ENCODE assay signal across 15 mouse cellular contexts in the genomic region with DNA sequence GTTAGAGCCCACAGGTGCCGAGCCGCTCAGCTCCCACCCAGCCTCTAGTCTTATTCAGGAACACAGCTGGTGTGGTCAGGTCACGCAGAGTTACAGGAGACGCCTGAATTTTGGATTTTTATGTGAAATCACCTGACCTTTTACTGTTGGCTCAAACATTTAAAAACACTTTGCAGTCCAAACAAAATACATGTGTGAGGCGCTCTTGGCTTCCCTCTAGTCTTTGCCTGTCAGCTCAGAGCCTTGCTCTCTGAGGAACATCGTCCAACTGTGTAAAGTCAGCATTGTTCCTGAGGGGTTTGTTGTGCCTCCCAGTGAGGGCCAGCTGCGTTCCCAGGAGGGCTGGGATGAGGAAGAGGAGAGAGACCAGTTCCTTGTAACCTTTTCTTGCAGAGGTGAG. TPM values are rescaled to one million over a fixed set of nuclear protein-coding genes. Genes with fewer than 3 reads are reported as not detected.
DNase-seq lines count a peak whose midpoint lies in the region; ATAC-seq and TF ChIP-seq lines count a peak whose summit lies in the region.
"Had no signal": no experiment of that assay in that cellular context is flagged by ENCODE, and none has a peak within 500 bp of the region (broad histone marks: within the 10 kb centered on the region; RNA-seq: fewer than 3 reads in every experiment).

No protein-coding gene starts in this region.

- WGBS in forebrain, embryonic 15.5 days: 66% methylated on average over 7 of the region's 7 CpGs
- WGBS in forebrain, embryonic 16.5 days: 60% methylated on average over 7 of the region's 7 CpGs
- 45% methylated on average over 7 of the region's 7 CpGs for WGBS in kidney, postnatal 0 days
- WGBS in embryonic facial prominence, embryonic 13.5 days: 66% methylated on average over 7 of the region's 7 CpGs
- 45% methylated on average over 7 of the region's 7 CpGs for WGBS in limb, embryonic 13.5 days

- ATAC-seq in forebrain, embryonic 15.5 days (replicated peaks): no peak
- ATAC-seq in forebrain, embryonic 16.5 days: no peak
- no peak for ATAC-seq in kidney, postnatal 0 days (replicated peaks; ENCODE audit: low FRiP score, low read depth)
- no peak for ATAC-seq in embryonic facial prominence, embryonic 13.5 days (ENCODE audit: insufficient number of reproducible peaks, insufficient read depth, low FRiP score, low TSS enrichment, low read depth)
- ATAC-seq in limb, embryonic 13.5 days (ENCODE audit: low FRiP score, low read depth): no peak

- no peak overlapping the region for H3K4me3 ChIP-seq in forebrain, embryonic 15.5 days
- H3K4me3 ChIP-seq in forebrain, embryonic 16.5 days (replicated peaks; ENCODE audit: low read length): no peak overlapping the region
- H3K4me3 ChIP-seq in kidney, postnatal 0 days (replicated peaks; ENCODE audit: low read depth, low read length): no peak overlapping the region
- no peak overlapping the region for H3K4me3 ChIP-seq in embryonic facial prominence, embryonic 13.5 days
- H3K4me3 ChIP-seq in limb, embryonic 13.5 days: no peak overlapping the region
- H3K4me3 ChIP-seq: embryonic facial prominence, embryonic 12.5 days; myocyte had no signal

- intact Hi-C loops in left cerebral cortex, postnatal 36 days (cut with DNase I): no loop called here

- peak; percentile 71 for DNase-seq in kidney, postnatal 0 days (ENCODE audit: low spot score)
- DNase-seq in kidney, adult 9 months: no peak
- DNase-seq in c-Kit-positive CD71-positive TER-119-positive erythroid progenitor cells, embryonic 14.5 days (ENCODE audit: low spot score): no peak
- DNase-seq in left cerebral cortex, postnatal 36 days (ENCODE audit: low spot score in 2 of 2): no peak
- DNase-seq: kidney, adult 8-10 months; lung, postnatal 4 days had no signal

- no peaks in the 10 kb centered on the region for H3K36me3 ChIP-seq in forebrain, embryonic 15.5 days
- no peaks in the 10 kb centered on the region for H3K36me3 ChIP-seq in forebrain, embryonic 16.5 days (ENCODE audit: control insufficient read depth, insufficient read depth)
- no peaks in the 10 kb centered on the region for H3K36me3 ChIP-seq in kidney, postnatal 0 days (ENCODE audit: insufficient read depth, low read length)
- H3K36me3 ChIP-seq in embryonic facial prominence, embryonic 13.5 days: no peaks in the 10 kb centered on the region
- no peaks in the 10 kb centered on the region for H3K36me3 ChIP-seq in limb, embryonic 13.5 days
- H3K36me3 ChIP-seq: embryonic facial prominence, embryonic 12.5 days had no signal

- no peak overlapping the region for H3K4me2 ChIP-seq in forebrain, embryonic 15.5 days (replicated peaks)
- H3K4me2 ChIP-seq in forebrain, embryonic 16.5 days (ENCODE audit: low read length): no peak overlapping the region
- no peak overlapping the region for H3K4me2 ChIP-seq in kidney, postnatal 0 days (ENCODE audit: low read length)
- H3K4me2 ChIP-seq in embryonic facial prominence, embryonic 13.5 days: no peak overlapping the region
- 0 out of 2 replicates have a peak overlapping the region, but pooled peaks have one; percentile 1 for H3K4me2 ChIP-seq in limb, embryonic 13.5 days (replicated peaks)
- H3K4me2 ChIP-seq: embryonic facial prominence, embryonic 12.5 days had no signal

- H3K27ac ChIP-seq in forebrain, embryonic 15.5 days (replicated peaks): 0 out of 2 replicates have a peak overlapping the region, but pooled peaks have one; percentile 21
- no peak overlapping the region for H3K27ac ChIP-seq in forebrain, embryonic 16.5 days (ENCODE audit: low read length)
- no peak overlapping the region for H3K27ac ChIP-seq in kidney, postnatal 0 days
- peak overlapping the region; percentile 13; the same call in 1 of the 2 replicates for H3K27ac ChIP-seq in embryonic facial prominence, embryonic 13.5 days
- H3K27ac ChIP-seq in limb, embryonic 13.5 days: no peak overlapping the region; the same call in 1 of the 2 replicates
- H3K27ac ChIP-seq: embryonic facial prominence, embryonic 12.5 days; liver, embryonic 14.5 days had no signal

- peaks cover 82% of the 10 kb centered on the region for H3K4me1 ChIP-seq in forebrain, embryonic 15.5 days
- peaks cover 60% of the 10 kb centered on the region for H3K4me1 ChIP-seq in forebrain, embryonic 16.5 days (replicated peaks; ENCODE audit: control insufficient read depth, insufficient read depth, low read length)
- peaks cover 35% of the 10 kb centered on the region for H3K4me1 ChIP-seq in kidney, postnatal 0 days (replicated peaks; ENCODE audit: insufficient read depth, low read length)
- peaks cover 92% of the 10 kb centered on the region for H3K4me1 ChIP-seq in embryonic facial prominence, embryonic 13.5 days
- H3K4me1 ChIP-seq in limb, embryonic 13.5 days: peaks cover 82% of the 10 kb centered on the region

- no peaks in the 10 kb centered on the region for H3K27me3 ChIP-seq in forebrain, embryonic 15.5 days
- no peaks in the 10 kb centered on the region for H3K27me3 ChIP-seq in forebrain, embryonic 16.5 days (replicated peaks; ENCODE audit: control insufficient read depth, insufficient read depth, low read length)
- H3K27me3 ChIP-seq in kidney, postnatal 0 days (ENCODE audit: insufficient read depth, low read length): no peaks in the 10 kb centered on the region
- no peaks in the 10 kb centered on the region for H3K27me3 ChIP-seq in embryonic facial prominence, embryonic 13.5 days
- no peaks in the 10 kb centered on the region for H3K27me3 ChIP-seq in limb, embryonic 13.5 days
- H3K27me3 ChIP-seq: embryonic facial prominence, embryonic 12.5 days had no signal

- TF ChIP-seq CTCF in kidney, postnatal 0 days (IDR thresholded peaks at IDR 0.05; ENCODE audit: low read depth): no peak

- no peak overlapping the region for H3K9ac ChIP-seq in forebrain, embryonic 15.5 days (replicated peaks)
- no peak overlapping the region for H3K9ac ChIP-seq in forebrain, embryonic 16.5 days (replicated peaks; ENCODE audit: low read depth, low read length)
- no peak overlapping the region for H3K9ac ChIP-seq in kidney, postnatal 0 days (ENCODE audit: low read depth, low read length)
- peak overlapping the region; percentile 57; the same call in 1 of the 2 replicates for H3K9ac ChIP-seq in embryonic facial prominence, embryonic 13.5 days
- no peak overlapping the region for H3K9ac ChIP-seq in limb, embryonic 13.5 days
- H3K9ac ChIP-seq: embryonic facial prominence, embryonic 12.5 days; liver, embryonic 14.5 days had no signal

- H3K9me3 ChIP-seq in forebrain, embryonic 15.5 days: no peaks in the 10 kb centered on the region
- no peaks in the 10 kb centered on the region for H3K9me3 ChIP-seq in forebrain, embryonic 16.5 days (ENCODE audit: control insufficient read depth, low read length)
- no peaks in the 10 kb centered on the region for H3K9me3 ChIP-seq in kidney, postnatal 0 days (replicated peaks; ENCODE audit: low read length)
- H3K9me3 ChIP-seq in embryonic facial prominence, embryonic 13.5 days: no peaks in the 10 kb centered on the region
- no peaks in the 10 kb centered on the region for H3K9me3 ChIP-seq in limb, embryonic 13.5 days
- H3K9me3 ChIP-seq: embryonic facial prominence, embryonic 12.5 days had no signal

RNA-seq across cellular contexts. Expression of gene Ralgds, which starts 17.4 kb away (rescaled TPM):
- 84.6 and 87.8 TPM in 2 replicates for polyA plus RNA-seq in forebrain, embryonic 15.5 days (2015; fragmentation: Nextera tagmentation; extraction: Ambion mirVana)
- 83.5 and 83.7 TPM in 2 replicates for polyA plus RNA-seq in forebrain, embryonic 16.5 days (2015; fragmentation: Nextera tagmentation; extraction: Ambion mirVana)
- 16.0 and 18.1 TPM in 2 replicates for polyA plus RNA-seq in kidney, postnatal 0 days (2015; fragmentation: Nextera tagmentation; extraction: Ambion mirVana)
- 56.9 and 61.3 TPM in 2 replicates for polyA plus RNA-seq in embryonic facial prominence, embryonic 13.5 days (2015; fragmentation: Nextera tagmentation; extraction: Ambion mirVana)
- 45.1 and 53.8 TPM in 2 replicates for polyA plus RNA-seq in limb, embryonic 13.5 days (2015; fragmentation: Nextera tagmentation; extraction: Ambion mirVana)
- total RNA-seq in left cerebral cortex, postnatal 36 days (2021): 10 to 100 TPM; 82.7 to 82.8 TPM

RNA-seq across cellular contexts. Expression of gene Gm10134, which starts 24.4 kb away (rescaled TPM):
- polyA plus RNA-seq in forebrain, embryonic 15.5 days (2015; fragmentation: Nextera tagmentation; extraction: Ambion mirVana): 0.60 and 0.92 TPM in 2 replicates
- 1.8 and 2.4 TPM in 2 replicates for polyA plus RNA-seq in forebrain, embryonic 16.5 days (2015; fragmentation: Nextera tagmentation; extraction: Ambion mirVana)
- polyA plus RNA-seq in kidney, postnatal 0 days (2015; fragmentation: Nextera tagmentation; extraction: Ambion mirVana): 10.2 and 11.1 TPM in 2 replicates
- 1.4 TPM in 1 of 2 replicates, not detected in the other for polyA plus RNA-seq in embryonic facial prominence, embryonic 13.5 days (2015; fragmentation: Nextera tagmentation; extraction: Ambion mirVana)
- 1.4 and 2.5 TPM in 2 replicates for polyA plus RNA-seq in limb, embryonic 13.5 days (2015; fragmentation: Nextera tagmentation; extraction: Ambion mirVana)
- 1 to 10 TPM; 1.7 TPM for total RNA-seq in left cerebral cortex, postnatal 36 days (2021)
- polyA plus RNA-seq: liver, embryonic 14.5 days; myocyte had no signal

RNA-seq across cellular contexts. Expression of gene Cel, which starts 32.9 kb away (rescaled TPM):
- polyA plus RNA-seq in forebrain, embryonic 15.5 days (2015; fragmentation: Nextera tagmentation; extraction: Ambion mirVana): 0.10 TPM in 1 of 2 replicates, not detected in the other
- polyA plus RNA-seq in forebrain, embryonic 16.5 days (2015; fragmentation: Nextera tagmentation; extraction: Ambion mirVana): not detected in 2 replicates
- polyA plus RNA-seq in kidney, postnatal 0 days (2015; fragmentation: Nextera tagmentation; extraction: Ambion mirVana): not detected in 2 replicates
- polyA plus RNA-seq in embryonic facial prominence, embryonic 13.5 days (2015; fragmentation: Nextera tagmentation; extraction: Ambion mirVana): 0.17 TPM in 1 of 2 replicates, not detected in the other
- polyA plus RNA-seq in limb, embryonic 13.5 days (2015; fragmentation: Nextera tagmentation; extraction: Ambion mirVana): 0.11 TPM in 1 of 2 replicates, not detected in the other
- not detected for total RNA-seq in left cerebral cortex, postnatal 36 days (2021)
- total RNA-seq: ES-E14 had no signal
- polyA plus RNA-seq: embryonic facial prominence, embryonic 12.5 days; heart, postnatal 0 days; myocyte had no signal

RNA-seq across cellular contexts. Expression of gene Gbgt1, which starts 33.6 kb away (rescaled TPM):
- 0.50 and 0.68 TPM in 2 replicates for polyA plus RNA-seq in forebrain, embryonic 15.5 days (2015; fragmentation: Nextera tagmentation; extraction: Ambion mirVana)
- 0.51 and 1.2 TPM in 2 replicates for polyA plus RNA-seq in forebrain, embryonic 16.5 days (2015; fragmentation: Nextera tagmentation; extraction: Ambion mirVana)
- 2.4 and 3.8 TPM in 2 replicates for polyA plus RNA-seq in kidney, postnatal 0 days (2015; fragmentation: Nextera tagmentation; extraction: Ambion mirVana)
- polyA plus RNA-seq in embryonic facial prominence, embryonic 13.5 days (2015; fragmentation: Nextera tagmentation; extraction: Ambion mirVana): 0.35 and 0.58 TPM in 2 replicates
- 0.94 and 0.95 TPM in 2 replicates for polyA plus RNA-seq in limb, embryonic 13.5 days (2015; fragmentation: Nextera tagmentation; extraction: Ambion mirVana)
- total RNA-seq in left cerebral cortex, postnatal 36 days (2021): 1 to 10 TPM; 1.6 to 3.3 TPM
- polyA plus RNA-seq: heart, postnatal 0 days; myocyte had no signal

RNA-seq across cellular contexts. Expression of gene Gtf3c5, which starts 53.2 kb away (rescaled TPM):
- polyA plus RNA-seq in forebrain, embryonic 15.5 days (2015; fragmentation: Nextera tagmentation; extraction: Ambion mirVana): 41.8 and 42.3 TPM in 2 replicates
- polyA plus RNA-seq in forebrain, embryonic 16.5 days (2015; fragmentation: Nextera tagmentation; extraction: Ambion mirVana): 40.5 and 43.3 TPM in 2 replicates
- polyA plus RNA-seq in kidney, postnatal 0 days (2015; fragmentation: Nextera tagmentation; extraction: Ambion mirVana): 19.6 and 22.4 TPM in 2 replicates
- polyA plus RNA-seq in embryonic facial prominence, embryonic 13.5 days (2015; fragmentation: Nextera tagmentation; extraction: Ambion mirVana): 50.4 and 51.6 TPM in 2 replicates
- polyA plus RNA-seq in limb, embryonic 13.5 days (2015; fragmentation: Nextera tagmentation; extraction: Ambion mirVana): 53.4 and 53.5 TPM in 2 replicates
- total RNA-seq in left cerebral cortex, postnatal 36 days (2021): 10 to 100 TPM; 17.9 to 18.6 TPM

Comparison
In these comparisons a context has a peak if more than half of its experiments do, and no peak if none do; other contexts are left out.
1. H3K27ac ChIP-seq: peak in forebrain, embryonic 15.5 days (single experiment) and embryonic facial prominence, embryonic 13.5 days (single experiment); none in forebrain, embryonic 16.5 days (single experiment), kidney, postnatal 0 days (single experiment) and limb, embryonic 13.5 days (single experiment).